Mouse (Mus musculus) cerebellum, postnatal 36 days (tissue): ENCODE results near the gene Fem1a.
A peak's percentile ranks its signal among the peaks of the same experiment; 100 is the strongest.

Experiments
- DNase-seq, 2 experiments: peaks; one replicate each; pipeline ENCODE4 v3.0.0; 2021 to 2022; ENCODE audit warnings: mixed read lengths in 2 of 2

Fem1a gene

DNA sequence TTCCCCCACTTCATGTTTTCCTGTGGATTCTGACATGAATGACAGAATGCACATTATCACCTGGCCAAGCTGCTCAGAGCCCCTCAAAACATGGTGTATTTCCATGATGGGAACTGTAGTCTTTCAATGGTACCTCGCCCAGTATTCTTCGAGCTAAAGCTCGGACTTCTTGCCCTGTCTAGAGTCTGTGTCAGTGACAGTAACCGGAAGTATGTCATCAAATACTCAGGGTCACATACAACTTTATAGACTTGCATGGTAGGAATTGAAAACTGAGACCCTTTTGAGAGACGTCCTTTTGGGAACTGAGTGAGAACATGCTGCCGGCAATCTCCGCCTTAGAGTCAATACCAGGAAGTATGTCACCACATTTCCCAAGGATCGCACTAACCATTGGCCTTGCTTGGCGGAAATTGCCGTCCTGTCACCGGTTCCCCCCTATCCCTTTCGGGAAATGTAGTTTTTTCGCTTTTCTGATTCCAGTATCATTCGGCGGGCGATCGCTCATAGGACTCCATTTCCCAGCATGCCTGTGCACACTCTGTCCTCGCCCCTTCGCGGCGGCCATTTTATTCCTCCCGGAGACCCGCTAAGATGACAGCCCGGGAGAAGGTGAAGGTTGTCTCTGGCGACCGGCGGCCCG is at the start of gene Fem1a:
TSS of gene Fem1a (plus strand) at position 572 of the 643 bp plus-strand sequence.
- DNase-seq: peak; percentile 90 to 92

DNA sequence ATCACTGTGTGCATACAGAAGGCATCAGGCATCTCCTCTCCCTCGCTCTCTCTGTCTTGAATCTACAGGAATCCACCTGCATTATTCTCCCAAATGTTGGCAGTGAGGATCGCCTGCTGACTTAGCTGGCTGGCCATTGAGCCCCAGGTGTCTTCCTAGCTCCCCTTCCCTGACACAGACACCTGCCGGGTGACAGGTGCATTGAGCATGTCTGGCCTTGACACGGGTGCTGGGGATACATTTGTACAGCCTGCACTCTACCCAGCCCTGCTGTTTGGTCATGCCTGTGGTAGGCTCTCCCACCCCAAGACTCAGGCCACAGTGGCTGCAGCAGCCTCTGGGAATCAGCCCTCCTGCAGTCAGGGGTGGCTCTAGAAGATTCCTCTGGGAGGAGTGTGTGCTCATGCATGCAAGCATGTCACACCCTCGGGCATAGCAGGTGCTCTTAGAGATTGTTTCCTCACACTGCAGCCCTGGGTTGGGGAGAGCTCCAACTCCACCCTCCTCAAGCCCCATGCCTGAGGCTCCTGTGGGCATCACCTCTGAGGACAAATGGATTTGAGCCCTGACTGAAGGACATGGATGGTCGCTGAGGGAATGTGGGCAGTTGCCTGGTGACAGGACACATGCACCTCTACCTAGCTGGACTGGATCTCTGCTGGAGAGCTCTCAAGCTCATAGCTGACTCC is 49.5 kb upstream of the Fem1a start:
- DNase-seq: no peak

DNA sequence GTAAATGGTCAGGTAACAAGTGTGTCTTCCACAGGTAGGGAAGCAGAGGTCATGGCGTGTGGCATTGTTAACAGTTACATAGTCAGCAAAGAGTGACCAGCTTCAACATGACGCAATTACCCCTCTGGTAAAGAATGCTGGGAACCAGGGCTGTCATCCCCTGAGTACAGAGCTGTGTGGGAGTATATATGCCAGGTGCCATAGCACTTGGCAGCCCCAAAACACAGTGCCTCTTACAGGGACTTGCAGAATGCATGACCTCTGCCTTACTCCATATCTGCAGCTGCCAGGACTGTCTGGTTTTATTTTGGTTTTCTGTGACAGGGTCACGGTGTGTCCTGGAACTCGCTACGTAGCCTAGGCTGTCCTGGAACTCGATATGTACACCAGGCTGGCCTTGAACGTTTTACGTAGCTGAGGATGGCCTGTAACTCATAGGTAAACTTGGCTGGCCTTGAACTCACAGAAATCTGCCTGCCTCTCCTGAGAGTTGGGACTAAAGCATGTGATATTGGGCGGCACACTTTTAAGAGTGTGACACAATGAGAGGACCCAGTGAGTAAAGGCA is 48.6 kb upstream of the Fem1a start:
- DNase-seq: no peak

DNA sequence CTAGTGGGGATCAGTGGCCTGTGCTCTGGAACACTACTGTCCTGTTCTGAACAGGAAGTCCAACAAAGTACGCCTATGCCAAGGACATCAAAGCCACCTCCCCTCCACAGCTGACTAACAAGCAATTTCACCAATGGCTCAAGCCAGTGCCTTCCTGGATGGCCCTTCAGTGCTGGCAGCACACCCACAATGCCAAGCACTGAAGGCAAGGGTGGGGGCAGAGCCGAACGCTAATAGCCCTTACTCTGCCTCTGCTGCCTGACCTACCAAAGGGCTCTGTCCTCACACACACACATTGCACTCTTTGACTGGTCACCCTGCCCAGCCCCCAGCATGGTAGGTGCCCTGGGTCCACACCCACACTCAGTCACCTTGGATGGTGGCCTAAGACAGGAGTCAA is 47.8 kb upstream of the Fem1a start:
- no peak for DNase-seq

DNA sequence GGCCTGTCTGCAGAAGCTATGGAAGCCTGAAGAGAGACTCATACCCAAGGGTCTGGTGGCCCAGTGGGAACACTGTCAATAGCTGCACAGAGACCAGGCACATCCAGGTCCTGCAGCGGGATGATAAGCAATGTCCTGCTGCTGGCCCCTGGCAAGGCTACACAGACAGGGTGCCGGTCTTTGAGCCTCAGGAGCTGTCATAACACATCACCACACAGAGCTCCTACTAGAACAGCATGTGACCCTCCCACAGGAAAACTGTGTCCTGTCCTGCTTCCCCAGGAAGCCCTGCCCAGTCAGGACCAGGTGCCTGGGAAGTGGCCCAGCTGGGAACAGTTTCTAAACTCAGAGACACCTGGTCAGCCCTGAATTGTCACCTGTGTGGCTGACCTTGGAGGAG is 45.5 kb upstream of the Fem1a start:
- DNase-seq: no peak

DNA sequence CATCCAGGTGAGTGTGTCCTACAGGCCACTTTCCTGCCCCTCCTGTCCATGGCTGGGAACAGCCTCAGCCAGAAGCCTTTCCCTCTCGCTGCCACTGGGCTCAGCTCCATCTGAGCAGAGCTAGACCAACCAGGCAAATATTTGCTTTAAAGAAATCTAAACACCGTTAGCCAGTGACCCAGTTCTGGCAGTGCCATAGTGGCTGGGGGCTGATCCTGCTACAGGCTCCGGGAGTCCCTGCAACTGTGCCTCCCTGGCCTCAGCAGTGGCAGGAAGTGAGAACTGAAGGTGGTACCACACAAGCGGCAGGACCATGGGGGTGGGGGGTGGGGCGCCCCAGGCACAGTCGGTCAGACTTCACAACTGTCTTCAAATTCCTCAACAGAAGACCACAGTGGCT is 43.9 kb upstream of the Fem1a start:
- DNase-seq: no peak

DNA sequence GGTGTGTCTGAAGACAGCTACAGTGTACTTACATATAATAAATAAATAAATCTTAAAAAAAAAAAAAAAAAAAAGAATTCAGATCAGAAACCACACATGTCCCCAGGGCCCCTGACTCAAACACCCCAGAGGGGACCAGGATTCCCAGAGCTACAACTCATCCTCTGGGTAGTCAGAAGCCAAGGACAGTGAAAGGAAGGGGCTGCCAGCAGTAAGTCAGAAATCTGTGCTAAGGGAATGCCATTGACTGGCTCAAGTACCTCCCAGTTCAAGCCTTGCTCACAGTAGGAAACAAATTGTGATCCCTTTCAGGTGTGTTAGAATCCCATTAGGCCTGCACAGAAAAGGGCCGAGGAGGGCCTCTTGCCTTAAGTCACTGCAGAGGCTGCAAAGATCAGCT is 42.4 kb upstream of the Fem1a start:
- DNase-seq: no peak

DNA sequence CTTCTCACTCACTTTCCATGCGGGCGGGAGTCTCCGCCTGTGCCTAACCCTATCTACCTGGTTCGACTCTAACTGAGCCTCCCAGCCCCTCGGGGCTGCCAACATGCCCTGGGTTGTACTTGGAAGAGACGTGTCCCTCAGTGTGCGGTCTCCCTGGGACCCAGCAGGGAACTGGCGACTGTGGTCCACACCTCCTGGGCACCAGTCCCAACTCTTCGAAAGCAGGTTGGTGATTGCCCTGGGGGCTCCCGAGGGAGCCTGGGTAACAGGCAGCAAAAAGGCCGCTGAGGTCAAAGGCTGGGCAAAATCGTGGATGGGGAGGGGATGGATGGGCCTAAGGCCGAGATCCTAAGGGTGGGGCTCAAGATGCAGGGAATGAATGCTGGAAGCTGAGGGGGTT is 38.9 kb upstream of the Fem1a start:
- peak; percentile 15 to 28 for DNase-seq

DNA sequence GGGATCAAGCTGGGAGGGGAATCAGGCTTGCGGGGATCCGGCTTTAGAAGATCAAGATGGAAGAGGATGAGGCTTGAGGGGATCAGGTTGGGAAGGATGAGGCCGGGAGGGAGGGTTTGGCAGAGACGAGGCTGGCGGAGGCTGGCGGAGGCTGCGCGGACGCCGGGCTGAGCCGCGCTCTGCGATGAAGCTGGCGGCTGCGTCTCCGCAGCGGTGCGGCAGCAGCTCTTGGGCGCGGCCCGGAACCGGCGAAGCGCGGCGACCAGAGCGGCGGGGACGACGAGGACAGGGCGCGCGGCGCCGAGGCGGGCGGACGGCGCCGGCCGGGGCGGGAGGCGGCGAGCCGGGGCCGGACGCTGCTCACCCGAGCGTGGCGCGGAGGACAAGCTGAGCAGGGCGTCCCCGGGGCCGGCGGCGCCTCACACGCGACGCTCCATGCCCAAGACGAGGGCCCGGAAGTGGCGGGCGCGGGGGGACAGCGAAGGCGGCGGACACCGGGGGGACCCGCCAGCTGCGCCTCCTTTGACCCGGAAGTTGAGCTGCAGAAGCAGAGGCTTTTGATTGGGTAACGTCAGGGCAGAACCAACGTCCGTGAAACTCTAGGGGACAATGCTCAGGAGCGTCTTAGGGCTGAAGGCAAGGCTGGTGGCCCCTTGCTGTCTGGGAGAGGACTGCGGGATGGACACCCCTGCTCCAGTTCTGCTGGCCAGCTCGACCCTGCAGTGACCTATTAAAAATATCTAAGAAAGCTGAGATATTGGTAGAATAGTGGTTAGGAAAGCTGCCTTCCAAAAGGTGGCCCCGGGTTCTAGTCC is 38.0 kb upstream of the Fem1a start, which contains the start of gene Dpp9:
TSS of gene Dpp9 (minus strand) at position 529 of the 815 bp plus-strand sequence.
- peak; percentile 90 for DNase-seq

DNA sequence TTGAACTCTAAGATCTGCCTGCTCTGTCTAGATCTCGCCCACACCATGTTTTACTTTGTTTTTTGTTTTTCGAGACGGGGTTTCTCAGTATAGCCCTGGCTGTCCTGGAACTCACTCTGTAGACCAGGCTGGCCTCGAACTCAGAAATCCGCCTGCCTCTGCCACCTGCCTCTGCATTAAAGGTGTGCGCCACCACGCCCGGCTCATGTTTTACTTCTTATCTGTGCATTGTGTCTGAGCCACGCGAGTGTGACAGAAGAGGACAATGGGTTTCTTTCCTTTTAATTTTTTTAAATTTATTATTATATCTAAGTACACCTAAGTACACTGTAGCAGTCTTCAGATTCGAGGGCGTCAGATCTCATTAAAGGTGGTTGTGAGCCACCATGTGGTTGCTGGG is 37.4 kb upstream of the Fem1a start:
- no peak for DNase-seq

DNA sequence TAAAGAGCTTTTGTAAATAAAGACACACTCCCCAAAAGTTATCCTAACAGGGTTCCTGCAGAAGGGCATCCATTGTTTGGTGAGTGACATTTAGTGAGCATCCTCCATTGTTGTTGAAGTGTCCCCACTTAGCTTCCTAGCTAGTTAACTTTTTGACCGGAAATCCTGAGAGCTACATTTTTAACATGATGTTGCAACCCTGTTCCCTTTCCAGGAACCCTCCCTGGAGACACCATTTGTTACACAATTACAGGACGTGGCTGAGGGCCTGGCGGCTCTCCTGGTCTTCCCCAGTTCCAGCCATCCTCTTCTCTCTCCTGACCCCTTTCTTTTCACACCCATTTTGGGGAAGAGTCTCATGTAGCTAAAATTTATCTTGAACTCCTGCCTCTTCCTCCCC is 36.8 kb upstream of the Fem1a start:
- no peak for DNase-seq

DNA sequence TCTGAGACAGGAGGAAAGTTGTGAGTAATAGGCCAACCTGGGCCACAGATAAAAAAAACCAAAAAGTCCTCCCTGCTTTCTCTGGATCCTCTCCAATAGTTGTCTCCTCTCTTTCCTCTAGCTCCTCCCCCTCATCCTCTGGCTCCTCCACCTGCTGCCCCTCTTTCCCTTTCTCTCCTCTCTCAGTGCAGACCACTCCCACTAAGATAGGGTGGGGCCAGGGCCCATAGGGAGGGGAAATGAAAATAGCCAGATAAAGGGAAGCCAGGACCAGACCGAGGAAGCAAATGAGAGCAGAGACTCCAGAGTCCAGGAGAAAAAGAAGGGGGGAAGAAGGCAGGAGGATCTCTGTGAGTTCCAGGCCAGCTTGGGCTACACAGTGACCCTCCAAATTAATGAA is 31.7 kb upstream of the Fem1a start:
- DNase-seq: no peak

DNA sequence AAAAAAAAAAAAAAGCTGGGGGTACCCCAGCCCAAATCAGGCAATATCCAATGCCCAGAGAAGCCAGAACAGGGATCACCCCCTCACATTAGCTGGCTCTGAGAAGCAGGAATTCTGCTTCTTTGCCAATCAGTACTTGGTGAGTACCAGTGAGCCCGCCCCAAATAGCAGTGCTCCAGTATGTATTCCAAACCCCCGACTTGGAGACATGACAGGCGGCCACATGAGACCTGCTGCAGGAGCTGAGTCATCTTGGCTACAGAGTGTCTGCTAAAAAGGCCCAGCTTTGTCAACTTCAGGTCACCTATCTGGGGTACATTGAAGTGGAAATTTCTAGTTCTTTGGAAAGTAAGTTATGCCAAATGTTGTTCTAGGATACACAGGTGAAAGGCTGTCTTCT is 30.0 kb upstream of the Fem1a start:
- no peak for DNase-seq

DNA sequence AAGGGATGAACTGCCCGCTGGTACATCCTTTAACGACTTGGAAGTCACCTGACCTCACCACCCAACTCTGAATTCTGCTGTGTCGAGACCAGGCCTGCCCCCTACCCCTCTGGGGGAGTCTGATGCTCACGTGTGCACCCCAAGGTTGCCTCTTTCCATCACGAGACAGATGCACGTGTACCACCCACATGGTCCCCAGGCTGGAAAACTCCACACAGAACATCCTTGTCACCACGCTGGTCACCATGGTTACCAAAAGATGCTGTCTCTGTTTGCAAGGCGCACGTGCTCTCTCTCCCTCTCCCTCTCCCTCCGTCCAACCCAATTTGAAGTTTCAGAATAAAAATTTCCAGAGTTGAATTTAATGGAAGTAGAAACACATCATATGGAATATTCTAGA is 26.7 kb upstream of the Fem1a start:
- DNase-seq: no peak

DNA sequence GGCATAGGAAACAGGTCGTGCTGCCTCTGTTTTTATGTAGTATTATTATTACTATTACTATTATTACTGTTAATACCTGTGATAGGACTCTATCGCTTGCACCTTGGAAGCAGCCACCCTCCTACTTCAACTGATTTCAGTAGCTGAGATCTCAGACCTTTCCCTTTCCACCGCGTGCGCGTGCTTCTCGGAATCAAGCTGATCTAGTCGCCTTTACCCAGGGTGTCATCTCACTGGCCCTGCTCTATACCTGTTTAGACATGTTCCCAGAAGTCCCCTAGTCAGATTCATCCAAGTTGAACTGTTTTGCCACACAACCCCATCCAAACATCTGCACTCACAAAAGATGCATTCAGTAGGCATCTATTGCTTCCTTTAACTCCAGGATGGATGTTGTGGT is 23.2 kb upstream of the Fem1a start:
- no peak for DNase-seq

DNA sequence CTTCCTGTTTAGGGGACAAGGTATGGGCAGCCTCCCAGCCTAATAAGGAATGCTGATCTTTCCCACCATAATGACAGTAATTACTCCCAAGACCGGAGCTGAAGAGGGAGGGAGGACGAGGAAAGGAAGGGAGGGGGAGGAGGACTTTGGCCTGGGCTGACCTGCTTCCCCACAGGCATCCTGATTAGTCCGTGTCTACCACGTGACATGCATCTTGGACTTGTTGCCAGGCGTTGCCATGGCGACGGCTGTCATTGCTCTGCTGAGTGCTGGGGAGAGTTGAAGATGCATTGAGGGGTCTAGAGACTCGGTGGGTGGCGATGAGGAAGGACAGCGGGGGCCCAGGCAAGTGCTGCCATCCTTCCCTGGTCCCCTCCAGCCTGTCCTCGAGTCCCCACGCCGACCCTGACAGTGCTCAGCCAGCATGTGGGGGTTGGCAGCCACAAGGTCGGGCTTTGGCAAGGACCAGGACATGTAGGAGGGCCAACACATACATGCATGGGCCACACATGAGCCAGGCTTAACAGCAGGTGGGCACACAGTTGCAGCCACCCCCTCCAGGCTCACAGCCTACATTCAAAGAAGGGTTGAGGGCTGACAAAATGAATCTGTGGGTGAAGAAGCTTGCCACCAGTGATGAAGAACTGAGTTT is 22.7 kb upstream of the Fem1a start:
- peak; percentile 87 to 91 for DNase-seq

DNA sequence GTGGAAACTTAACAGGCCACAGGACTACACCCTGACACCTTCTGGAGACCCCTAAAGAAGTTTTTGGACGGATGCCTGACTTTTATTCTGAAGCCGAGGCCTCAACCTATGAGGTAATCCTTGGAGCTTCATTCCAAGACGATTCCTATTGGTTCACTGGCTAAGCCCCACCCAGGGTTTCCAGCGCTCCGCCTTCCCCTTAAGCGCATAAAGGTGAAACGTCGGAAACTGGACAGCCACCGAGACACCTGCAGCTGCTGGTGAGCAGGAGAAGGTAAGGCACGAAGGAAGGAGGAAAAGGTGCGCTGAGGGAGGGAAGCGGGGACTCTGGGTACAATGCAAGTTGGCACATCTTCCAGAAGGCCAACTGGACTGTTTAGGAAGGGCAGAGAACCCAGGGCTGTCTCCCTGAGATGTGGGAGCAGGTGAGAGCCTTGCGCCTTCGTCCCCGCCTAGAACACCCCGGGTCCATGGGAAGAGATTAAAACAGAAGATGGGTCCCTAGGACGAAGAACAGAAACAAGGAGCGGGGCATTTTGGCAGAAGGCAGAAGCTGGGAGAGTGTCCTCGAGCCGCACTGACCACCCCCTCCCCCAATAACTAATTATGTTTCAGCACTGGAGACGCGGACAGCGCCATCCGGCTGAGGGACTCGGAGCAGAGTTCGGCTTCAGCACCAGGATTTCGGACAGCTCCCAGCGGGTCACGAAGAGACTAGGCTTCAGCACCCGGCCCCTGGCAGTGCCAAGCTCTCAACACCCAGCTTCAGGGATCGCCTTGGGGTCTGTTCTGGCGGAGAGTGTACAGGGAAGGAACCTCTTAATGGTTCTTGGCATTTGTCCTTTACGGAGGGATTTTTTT is 14.8 kb upstream of the Fem1a start:
- peak; percentile 88 for DNase-seq

DNA sequence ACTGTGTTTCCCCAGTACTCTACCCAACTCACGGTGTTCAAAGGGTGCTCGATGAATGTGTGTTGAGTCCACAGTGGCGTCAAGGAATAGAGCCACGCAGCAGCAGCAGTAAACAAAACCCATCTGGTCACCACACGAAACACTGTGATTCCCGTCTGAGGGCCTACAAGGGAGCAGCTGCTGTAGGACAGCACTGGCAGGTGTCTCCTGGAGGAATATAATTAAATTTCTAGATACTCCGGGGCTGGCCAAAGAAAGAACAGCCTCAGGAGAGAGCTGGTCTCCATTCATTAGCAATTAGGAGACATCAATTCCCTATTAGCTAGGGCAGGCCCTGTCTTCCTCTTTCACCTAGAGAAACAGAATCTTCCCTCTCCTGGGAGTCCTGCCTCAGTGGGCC is 11.0 kb upstream of the Fem1a start:
- no peak for DNase-seq

DNA sequence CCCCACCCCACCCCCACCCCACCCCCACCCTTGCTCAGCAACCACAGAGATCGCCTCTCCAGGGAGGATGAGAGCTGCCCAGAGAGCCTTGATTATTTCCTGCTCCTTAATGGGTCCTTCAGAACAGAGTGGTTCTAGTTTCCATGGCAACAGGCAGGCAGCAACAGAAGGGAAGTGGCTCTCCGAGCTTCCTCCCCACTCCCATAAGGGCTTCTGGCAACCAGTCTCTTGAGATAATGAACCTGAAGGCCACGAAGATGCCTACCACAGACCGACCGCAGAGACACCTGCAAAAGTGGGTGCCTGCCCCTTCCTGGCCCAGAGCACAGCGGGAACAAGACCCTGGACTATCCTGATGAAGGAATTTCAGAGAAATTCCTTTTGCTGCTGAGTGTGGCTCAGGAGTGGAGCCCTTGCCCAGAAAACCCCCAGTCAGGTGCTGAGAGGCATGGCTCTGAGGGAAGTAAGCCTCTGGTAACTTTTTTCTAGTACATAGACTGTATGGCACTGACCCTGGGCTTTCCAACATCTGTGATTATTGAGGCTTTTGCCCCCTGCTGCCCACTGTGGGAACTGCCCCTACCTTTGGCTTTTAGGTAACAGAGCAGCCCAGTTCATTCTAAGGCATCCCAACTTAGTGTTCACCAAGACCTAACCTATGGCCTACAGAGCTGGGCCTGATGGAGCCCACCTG is 5.3 kb upstream of the Fem1a start:
- peak; percentile 72 to 82 for DNase-seq

DNA sequence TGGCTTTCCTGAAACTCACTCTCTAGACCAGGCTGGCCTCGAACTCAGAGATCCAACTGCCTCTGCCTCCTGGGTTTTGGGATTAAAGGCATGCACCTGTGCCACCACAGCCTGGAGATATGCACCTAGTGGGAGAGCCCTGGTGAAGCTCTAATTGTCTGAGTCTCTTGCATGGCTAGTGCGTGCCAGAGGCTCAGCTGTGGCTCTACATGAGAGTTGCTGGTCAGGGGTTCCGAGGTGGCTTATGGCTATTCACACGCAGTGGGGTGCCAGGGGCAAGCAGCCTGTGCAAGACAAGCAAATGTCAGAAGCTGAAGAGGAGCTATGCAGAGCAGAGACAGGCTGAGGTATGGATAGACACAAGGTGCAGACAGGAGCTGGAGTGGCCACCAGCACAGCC is 1.9 kb upstream of the Fem1a start:
- DNase-seq: no peak

DNA sequence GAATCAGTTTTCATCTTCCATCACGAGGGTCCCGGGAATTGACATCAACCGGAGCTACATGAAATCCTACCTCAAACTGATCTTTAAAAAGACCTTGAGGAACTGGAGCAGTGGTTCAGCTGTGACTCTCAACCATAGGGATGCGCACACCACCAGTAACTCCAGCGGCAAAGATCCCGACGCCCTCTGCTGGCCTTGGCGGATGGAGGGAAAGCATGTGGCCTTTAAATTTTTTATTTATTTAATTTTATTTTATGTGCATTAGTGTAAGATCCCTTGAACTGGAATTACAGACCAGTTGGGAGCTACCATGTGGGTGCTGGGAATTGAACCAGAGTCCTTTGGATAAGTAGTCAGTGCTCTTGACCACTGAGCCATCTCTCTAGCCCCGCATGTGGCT is 1.2 kb upstream of the Fem1a start:
- DNase-seq: peak; percentile 56 to 57
